In genomic region chr3:145894131-145894530, GRCm38 (mm10) we compare ENCODE assay signal across 13 mouse cellular contexts.
"Had no signal": no experiment of that assay in that cellular context is flagged by ENCODE, and none has a peak within 500 bp of the region (broad histone marks: within the 10 kb centered on the region; RNA-seq: fewer than 3 reads in every experiment).

No protein-coding gene starts in this region.

- H3K4me2 ChIP-seq: limb, embryonic 12.5 days; liver, embryonic 13.5 days; lung, embryonic 15.5 days; midbrain, embryonic 12.5 days had no signal

- H3K9me3 ChIP-seq: limb, embryonic 12.5 days; liver, embryonic 13.5 days; lung, embryonic 15.5 days; midbrain, embryonic 12.5 days had no signal

- H3K9ac ChIP-seq: limb, embryonic 12.5 days; liver, embryonic 13.5 days; liver, postnatal 0 days; lung, embryonic 15.5 days; midbrain, embryonic 12.5 days had no signal

- H3K4me1 ChIP-seq: liver, embryonic 13.5 days; megakaryocyte, embryonic 14.5 days had no signal

- H3K4me3 ChIP-seq: limb, embryonic 12.5 days; liver, embryonic 13.5 days; lung, embryonic 15.5 days; megakaryocyte, embryonic 14.5 days; midbrain, embryonic 12.5 days had no signal

- ATAC-seq: liver, postnatal 0 days; midbrain, embryonic 16.5 days had no signal

- H3K27me3 ChIP-seq: limb, embryonic 12.5 days; liver, embryonic 13.5 days; lung, embryonic 15.5 days had no signal

- H3K27ac ChIP-seq: limb, embryonic 12.5 days; liver, embryonic 13.5 days; lung, embryonic 15.5 days; macrophage; midbrain, embryonic 12.5 days; stomach, postnatal 0 days had no signal

- H3K36me3 ChIP-seq: limb, embryonic 12.5 days; lung, embryonic 15.5 days; midbrain, embryonic 12.5 days had no signal

- DNase-seq: kidney, postnatal 25 days; liver; liver, embryonic 13.5 days; liver, postnatal 0 days; lung, postnatal 14 days; thymus, postnatal 14 days had no signal
